Mouse (Mus musculus) midbrain, embryonic 12.5 days (tissue): Measurements from ENCODE around the gene Cdc42bpg. TPM values are rescaled to one million over a fixed set of nuclear protein-coding genes. Genes with fewer than 3 reads are reported as not detected.
A peak's percentile ranks its signal among the peaks of the same experiment; 100 is the strongest.
"Not testable (repeated sequence)": the region's sequence is repeated elsewhere in the genome, so short reads cannot be mapped to it uniquely, and the experiment has no call there.

Experiments used
- ATAC-seq: fragments of 200-750 bp; cut with Nextera tagmentation; 2 replicates; pipeline ENCODE4 v1.8.0; 2017; ENCODE audit warnings: low read depth, moderate TSS enrichment, moderate library complexity; ENCODE audit not compliant: low FRiP score
- H3K27ac ChIP-seq: fragments of 300-500 bp; sonication (generic); replicated peaks from 2 replicates; pipeline ENCODE4 v1.5.1; 2016; ENCODE audit warnings: mild to moderate bottlenecking
- H3K27me3 ChIP-seq: fragments of 300-500 bp; sonication (generic); 2 replicates; pipeline ENCODE4 v1.6.1; 2016; ENCODE audit warnings: mild to moderate bottlenecking
- H3K36me3 ChIP-seq: fragments of 300-500 bp; sonication (generic); 2 replicates; pipeline ENCODE4 v1.6.1; 2016
- H3K4me1 ChIP-seq: fragments of 300-500 bp; sonication (generic); 2 replicates; pipeline ENCODE4 v1.6.1; 2016
- H3K4me2 ChIP-seq: fragments of 300-500 bp; sonication (generic); replicated peaks from 2 replicates; pipeline ENCODE4 v1.6.1; 2016; ENCODE audit warnings: mild to moderate bottlenecking, moderate library complexity
- H3K4me3 ChIP-seq: fragments of 300-500 bp; sonication (generic); 2 replicates; pipeline ENCODE4 v1.5.1; 2016; ENCODE audit warnings: mild to moderate bottlenecking
- H3K9ac ChIP-seq: fragments of 300-500 bp; sonication (generic); replicated peaks from 2 replicates; pipeline ENCODE4 v1.6.1; 2016; ENCODE audit warnings: mild to moderate bottlenecking, moderate library complexity
- H3K9me3 ChIP-seq: fragments of 300-500 bp; sonication (generic); 2 replicates; pipeline ENCODE4 v1.6.1; 2016; ENCODE audit warnings: mild to moderate bottlenecking
- WGBS: fragments of 180-500 bp; shearing (Covaris S2); methylation state at CpG from one replicate; pipeline ENCODE4 v1.1.7; 2016; 5-methylcytosine and 5-hydroxymethylcytosine counted together
- polyA plus RNA-seq: library from polyadenylated mRNA; unstranded; fragments of >200 nt; fragmentation: Nextera tagmentation; extraction: Ambion mirVana; gene quantifications from 2 replicates; pipeline ENCODE4 v1.2.1, GENCODE M21; 2016

Cdc42bpg gene
- polyA plus RNA-seq, 1 experiment from 2014 or later: 0.37 TPM

- Histone ChIP-seq H3K4me3 (no peak overlapping the region), H3K27me3 (0 out of 2 replicates have a peak, but pooled peaks cover 5% of the 10 kb centered on the region), H3K27ac (no peak overlapping the region), H3K9ac (no peak overlapping the region), H3K4me1 (peaks cover 7% of the 10 kb centered on the region; the same call in 1 of the 2 replicates), H3K36me3 (peaks cover 35% of the 10 kb centered on the region), H3K9me3 (no peaks in the 10 kb centered on the region), H3K4me2 (no peak overlapping the region)
- WGBS: 54% methylated on average over 4 of the region's 4 CpGs
- ATAC-seq: no peak
Observed at GRCm38 (mm10) chr19:6302522-6302921, 3.7 kb upstream of the Cdc42bpg start.

- 84% methylated on average over 6 of the region's 6 CpGs for WGBS
- Histone ChIP-seq H3K9ac (no peak overlapping the region), H3K4me1 (peaks cover 7% of the 10 kb centered on the region; the same call in 1 of the 2 replicates), H3K9me3 (no peaks in the 10 kb centered on the region), H3K4me3 (no peak overlapping the region), H3K27ac (no peak overlapping the region), H3K36me3 (peaks cover 22% of the 10 kb centered on the region), H3K27me3 (0 out of 2 replicates have a peak, but pooled peaks cover 10% of the 10 kb centered on the region), H3K4me2 (no peak overlapping the region)
- ATAC-seq: no peak
Observed at GRCm38 (mm10) chr19:6303831-6304230, 2.4 kb upstream of the Cdc42bpg start.

- Histone ChIP-seq H3K4me1 (peaks cover 7% of the 10 kb centered on the region; the same call in 1 of the 2 replicates), H3K27ac (no peak overlapping the region; the same call in 1 of the 2 replicates), H3K4me3 (no peak overlapping the region), H3K36me3 (peaks cover 11% of the 10 kb centered on the region; the same call in 1 of the 2 replicates), H3K27me3 (0 out of 2 replicates have a peak, but pooled peaks cover 10% of the 10 kb centered on the region), H3K4me2 (no peak overlapping the region), H3K9ac (no peak overlapping the region), H3K9me3 (no peaks in the 10 kb centered on the region)
- ATAC-seq: no peak
- 22% methylated on average over 5 of the region's 5 CpGs for WGBS
Observed at GRCm38 (mm10) chr19:6304787-6305516, 1.3 kb upstream of the Cdc42bpg start.

- Histone ChIP-seq H3K4me1 (peaks cover 7% of the 10 kb centered on the region; the same call in 1 of the 2 replicates), H3K9ac (peak overlapping the region; percentile 65; the same call in 1 of the 2 replicates), H3K4me3 (peak overlapping the region; percentile 68), H3K36me3 (peaks cover 4% of the 10 kb centered on the region; the same call in 1 of the 2 replicates), H3K27me3 (0 out of 2 replicates have a peak, but pooled peaks cover 10% of the 10 kb centered on the region), H3K9me3 (no peaks in the 10 kb centered on the region), H3K4me2 (peak overlapping the region; percentile 74), H3K27ac (no peak overlapping the region)
- 60% methylated on average over 8 of the region's 8 CpGs for whole genome bisulfite sequencing
- ATAC-seq: peak; percentile 5; the same call in 1 of the 2 replicates
Observed at GRCm38 (mm10) chr19:6305517-6306115, 640 bp upstream of the Cdc42bpg start.

GRCm38 (mm10) chr19:6306586-6306985, 330 bp downstream of the Cdc42bpg start:
- H3K9me3 ChIP-seq: no peaks in the 10 kb centered on the region
- H3K4me3 ChIP-seq: peak overlapping the region; percentile 68
- H3K4me1 ChIP-seq: peaks cover 7% of the 10 kb centered on the region; the same call in 1 of the 2 replicates
- H3K9ac ChIP-seq: peak overlapping the region; percentile 65
- H3K4me2 ChIP-seq: peak overlapping the region; percentile 74
- H3K27me3 ChIP-seq: 0 out of 2 replicates have a peak, but pooled peaks cover 10% of the 10 kb centered on the region
- no peak overlapping the region for H3K27ac ChIP-seq
- ATAC-seq: peak; percentile 69
- WGBS: under 1% methylated on average over 31 of the region's 34 CpGs
- no peaks in the 10 kb centered on the region for H3K36me3 ChIP-seq

- H3K27me3 ChIP-seq: 0 out of 2 replicates have a peak, but pooled peaks cover 10% of the 10 kb centered on the region
- peaks cover 7% of the 10 kb centered on the region; the same call in 1 of the 2 replicates for H3K4me1 ChIP-seq
- no peaks in the 10 kb centered on the region for H3K36me3 ChIP-seq
- H3K9ac ChIP-seq: no peak overlapping the region
- H3K27ac ChIP-seq: no peak overlapping the region
- H3K4me2 ChIP-seq: no peak overlapping the region
- H3K9me3 ChIP-seq: no peaks in the 10 kb centered on the region
- no peak for ATAC-seq
- H3K4me3 ChIP-seq: no peak overlapping the region
- WGBS: 88% methylated on average over 9 of the region's 9 CpGs
Observed at GRCm38 (mm10) chr19:6307733-6308531, 1.7 kb downstream of the Cdc42bpg start.

- ATAC-seq: no peak
- H3K4me1 ChIP-seq: peaks cover 7% of the 10 kb centered on the region; the same call in 1 of the 2 replicates
Observed at GRCm38 (mm10) chr19:6310181-6310580, 3.9 kb downstream of the Cdc42bpg start.

GRCm38 (mm10) chr19:6311783-6312182, 5.5 kb downstream of the Cdc42bpg start:
- not testable (repeated sequence) for H3K4me1 ChIP-seq, H3K36me3 ChIP-seq, H3K9ac ChIP-seq, ATAC-seq, H3K27ac ChIP-seq, H3K4me2 ChIP-seq, H3K4me3 ChIP-seq, H3K9me3 ChIP-seq
- 91% methylated on average over 3 of the region's 3 CpGs for WGBS
- 0 out of 2 replicates have a peak, but pooled peaks cover 10% of the 10 kb centered on the region for H3K27me3 ChIP-seq

More at GRCm38 (mm10) chr19:6310181-6310580, 3.9 kb downstream of the Cdc42bpg start:
- H3K4me3 ChIP-seq: no peak overlapping the region
- no peak overlapping the region for H3K27ac ChIP-seq
- no peaks in the 10 kb centered on the region for H3K9me3 ChIP-seq
- peaks cover 5% of the 10 kb centered on the region; the same call in 1 of the 2 replicates for H3K36me3 ChIP-seq
- 92% methylated on average over 5 of the region's 5 CpGs for WGBS
- no peak overlapping the region for H3K4me2 ChIP-seq
- H3K27me3 ChIP-seq: 0 out of 2 replicates have a peak, but pooled peaks cover 10% of the 10 kb centered on the region
- no peak overlapping the region for H3K9ac ChIP-seq

- H3K36me3 ChIP-seq: peaks cover 14% of the 10 kb centered on the region
Observed at GRCm38 (mm10) chr19:6313796-6314195, 7.5 kb downstream of the Cdc42bpg start.

GRCm38 (mm10) chr19:6314513-6314912, 8.3 kb downstream of the Cdc42bpg start:
- Histone ChIP-seq H3K27ac (no peak overlapping the region), H3K4me1 (no peaks in the 10 kb centered on the region), H3K4me2 (no peak overlapping the region), H3K4me3 (no peak overlapping the region), H3K9ac (no peak overlapping the region), H3K36me3 (peaks cover 14% of the 10 kb centered on the region), H3K27me3 (no peaks in the 10 kb centered on the region), H3K9me3 (no peaks in the 10 kb centered on the region)
- no peak for ATAC-seq
- 88% methylated on average over 8 of the region's 8 CpGs for WGBS

More at GRCm38 (mm10) chr19:6313796-6314195, 7.5 kb downstream of the Cdc42bpg start:
- H3K4me3 ChIP-seq: no peak overlapping the region
- no peak for ATAC-seq
- no peaks in the 10 kb centered on the region for H3K4me1 ChIP-seq
- WGBS: 87% methylated on average over 8 of the region's 8 CpGs
- H3K27me3 ChIP-seq: no peaks in the 10 kb centered on the region
- no peak overlapping the region for H3K27ac ChIP-seq
- H3K9me3 ChIP-seq: no peaks in the 10 kb centered on the region
- no peak overlapping the region for H3K4me2 ChIP-seq
- no peak overlapping the region for H3K9ac ChIP-seq

- no peak for ATAC-seq
- no peaks in the 10 kb centered on the region for H3K27me3 ChIP-seq
- no peak overlapping the region for H3K9ac ChIP-seq
- no peak overlapping the region for H3K27ac ChIP-seq
- H3K4me1 ChIP-seq: no peaks in the 10 kb centered on the region
- no peaks in the 10 kb centered on the region for H3K9me3 ChIP-seq
- no peak overlapping the region for H3K4me3 ChIP-seq
- no peak overlapping the region for H3K4me2 ChIP-seq
- 74% methylated on average over 14 of the region's 14 CpGs for WGBS
- peaks cover 14% of the 10 kb centered on the region for H3K36me3 ChIP-seq
Observed at GRCm38 (mm10) chr19:6315573-6315972, 9.3 kb downstream of the Cdc42bpg start.
